Mouse (Mus musculus) stomach, embryonic 14.5 days (tissue): ENCODE data around the gene Def6. TPM values are rescaled to one million over a fixed set of nuclear protein-coding genes. Genes with fewer than 3 reads are reported as not detected.

Source experiments
- ATAC-seq: fragments of 200-750 bp; cut with Nextera tagmentation; 2 replicates; pipeline ENCODE4 v1.8.0; 2017; ENCODE audit warnings: low read depth, moderate TSS enrichment; ENCODE audit not compliant: insufficient number of reproducible peaks, insufficient read depth, low FRiP score
- H3K27ac ChIP-seq: fragments of 300-500 bp; sonication (generic); 2 replicates; pipeline ENCODE4 v1.5.1; 2014; ENCODE audit warnings: mild to moderate bottlenecking, low read length, moderate library complexity, mixed read lengths
- H3K27me3 ChIP-seq: fragments of 300-500 bp; sonication (generic); 2 replicates; pipeline ENCODE4 v1.6.1; 2014; ENCODE audit warnings: low read length, control low read depth, mixed read lengths; ENCODE audit not compliant: control insufficient read depth, insufficient read depth
- H3K36me3 ChIP-seq: fragments of 300-500 bp; sonication (generic); 2 replicates; pipeline ENCODE4 v1.6.1; 2014; ENCODE audit warnings: mild to moderate bottlenecking, control low read depth, low read length, moderate library complexity, mixed read lengths; ENCODE audit not compliant: control insufficient read depth, insufficient read depth
- H3K4me1 ChIP-seq: fragments of 300-500 bp; sonication (generic); 2 replicates; pipeline ENCODE4 v1.6.1; 2014; ENCODE audit warnings: low read length, control low read depth, mixed read lengths; ENCODE audit not compliant: control insufficient read depth, insufficient read depth
- H3K4me2 ChIP-seq: fragments of 300-500 bp; sonication (generic); replicated peaks from 2 replicates; pipeline ENCODE4 v1.6.1; 2014; ENCODE audit warnings: low read depth, low read length, control low read depth
- H3K4me3 ChIP-seq: fragments of 300-500 bp; sonication (generic); 2 replicates; pipeline ENCODE4 v1.5.1; 2014; ENCODE audit warnings: low read depth, low read length, control low read depth
- H3K9ac ChIP-seq: fragments of 300-500 bp; sonication (generic); replicated peaks from 2 replicates; pipeline ENCODE4 v1.6.1; 2014; ENCODE audit warnings: low read depth, mild to moderate bottlenecking, control low read depth, low read length, moderate library complexity, mixed read lengths
- H3K9me3 ChIP-seq: fragments of 300-500 bp; sonication (generic); 2 replicates; pipeline ENCODE4 v1.6.1; 2016; ENCODE audit warnings: low read depth, low read length, control low read depth; ENCODE audit not compliant: control insufficient read depth
- WGBS: fragments of 180-500 bp; shearing (Covaris S2); extraction: QIAGEN DNeasy Blood & Tissue Kit; methylation state at CpG from one replicate; pipeline ENCODE4 v1.1.7; 2014; 5-methylcytosine and 5-hydroxymethylcytosine counted together
- polyA plus RNA-seq: library from polyadenylated mRNA; unstranded; fragments of >200 nt; fragmentation: Nextera tagmentation; extraction: Ambion mirVana; gene quantifications from 2 replicates; pipeline ENCODE4 v1.2.1, GENCODE M21; 2014

Def6 gene
- polyA plus RNA-seq, 1 experiment from 2014 or later: 4.1 TPM

DNA sequence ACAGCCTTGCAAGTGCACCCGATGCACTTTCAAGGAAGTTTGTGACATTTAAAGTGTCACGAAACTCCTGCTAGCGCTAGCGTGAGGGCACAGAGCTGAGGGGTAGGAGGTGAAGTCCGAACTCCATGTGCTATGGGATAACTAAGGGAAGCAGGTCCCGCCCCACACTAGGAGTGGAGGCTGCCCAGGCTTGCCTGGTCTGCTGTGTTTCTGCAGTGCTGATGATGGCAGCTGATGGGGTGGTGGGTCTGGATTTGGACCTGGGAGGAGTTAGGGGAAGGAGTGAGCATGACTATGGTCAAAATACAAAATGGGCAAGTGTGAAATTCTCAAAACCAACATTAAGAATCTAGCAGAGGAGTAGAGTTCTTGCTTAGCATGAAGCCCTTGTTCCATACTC, 22.9 kb downstream of the Def6 start:
- H3K4me3 ChIP-seq: no peak overlapping the region
- no peak overlapping the region for H3K4me2 ChIP-seq
- H3K4me1 ChIP-seq: peaks cover 9% of the 10 kb centered on the region; the same call in 1 of the 2 replicates
- no peak overlapping the region for H3K9ac ChIP-seq
- H3K27me3 ChIP-seq: no peaks in the 10 kb centered on the region
- ATAC-seq: no peak
- WGBS: 72% methylated on average over 6 of the region's 6 CpGs
- no peak overlapping the region for H3K27ac ChIP-seq
- no peaks in the 10 kb centered on the region for H3K36me3 ChIP-seq
- no peaks in the 10 kb centered on the region for H3K9me3 ChIP-seq

DNA sequence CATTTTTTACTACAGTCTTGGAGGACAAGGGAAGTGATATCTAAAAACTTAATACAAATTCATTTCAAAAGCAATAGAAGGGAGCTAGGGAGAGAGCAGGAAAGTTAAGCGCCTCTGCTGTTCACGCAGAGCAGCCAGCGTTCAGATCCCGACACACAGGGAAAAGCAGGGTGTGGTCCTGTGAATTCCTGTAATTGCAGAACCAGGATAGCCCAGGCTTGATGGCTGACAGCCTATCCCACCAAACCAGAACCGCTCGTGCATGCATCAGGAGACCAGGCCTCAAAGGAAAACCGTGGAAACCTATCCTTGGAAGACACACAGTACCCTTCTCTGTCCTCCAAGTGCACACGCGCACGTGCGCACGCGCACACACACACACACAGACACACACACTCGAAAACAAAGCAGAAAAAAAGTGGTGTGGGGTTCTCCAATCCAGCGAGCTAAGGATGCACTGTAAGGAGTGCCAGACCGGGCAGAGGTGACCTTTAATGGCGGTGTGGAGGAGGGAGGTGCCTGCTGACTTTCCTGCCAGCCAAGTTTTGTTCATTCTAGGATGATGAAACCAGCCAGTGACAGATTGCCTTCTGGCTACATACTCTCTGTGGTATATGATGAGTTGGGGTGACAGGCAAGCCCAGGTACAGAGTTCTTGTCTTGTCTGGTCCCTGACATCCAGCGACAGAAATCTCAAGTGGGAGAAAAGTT, 23.6 kb downstream of the Def6 start:
- H3K27ac ChIP-seq: no peak overlapping the region
- no peak for ATAC-seq
- H3K36me3 ChIP-seq: no peaks in the 10 kb centered on the region
- no peaks in the 10 kb centered on the region for H3K27me3 ChIP-seq
- H3K9ac ChIP-seq: no peak overlapping the region
- no peak overlapping the region for H3K4me3 ChIP-seq
- peaks cover 9% of the 10 kb centered on the region; the same call in 1 of the 2 replicates for H3K4me1 ChIP-seq
- H3K9me3 ChIP-seq: no peaks in the 10 kb centered on the region
- no peak overlapping the region for H3K4me2 ChIP-seq
- 85% methylated on average over 18 of the region's 18 CpGs for WGBS

DNA sequence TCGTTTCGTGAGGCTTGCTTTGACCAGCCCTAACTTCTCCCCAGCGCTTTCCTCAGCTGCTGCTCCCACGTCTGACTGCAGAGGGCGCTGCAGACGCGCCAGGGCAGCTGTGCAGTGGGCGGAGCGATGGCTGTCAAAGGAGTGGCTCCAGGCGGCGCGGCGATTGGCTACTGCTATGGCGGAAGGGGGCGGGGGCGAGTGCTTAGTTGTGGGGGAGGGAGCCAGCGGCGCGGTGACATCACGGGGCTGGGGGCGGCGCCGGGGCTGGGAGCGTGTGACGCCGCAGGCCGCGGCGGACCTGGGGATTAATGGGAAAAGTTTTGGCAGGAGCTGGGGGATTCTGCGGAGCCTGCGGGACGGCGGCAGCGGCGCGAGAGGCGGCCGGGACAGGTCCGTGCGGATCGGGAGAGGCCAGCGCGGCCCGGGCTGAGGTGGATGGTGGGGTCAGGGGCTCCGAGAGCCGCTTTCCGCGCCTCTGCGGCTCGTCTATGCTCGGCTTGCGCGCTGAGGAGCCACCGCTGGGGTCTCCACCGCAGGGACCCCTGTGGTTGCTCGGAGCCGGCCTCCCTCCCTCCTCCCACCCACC, 25.0 kb downstream of the Def6 start, which contains the start of gene Ppard:
Gene Ppard (plus strand): TSS at position 226 of the 586 bp plus-strand sequence.
- H3K4me1 ChIP-seq: peaks cover 9% of the 10 kb centered on the region; the same call in 1 of the 2 replicates
- H3K27me3 ChIP-seq: no peaks in the 10 kb centered on the region
- H3K4me3 ChIP-seq: peak within 1 kb of the TSS; percentile 74
- peak within 1 kb of the TSS; percentile 88 for H3K4me2 ChIP-seq
- no peaks in the 10 kb centered on the region for H3K9me3 ChIP-seq
- peak within 1 kb of the TSS; percentile 79 for H3K9ac ChIP-seq
- under 1% methylated on average over 57 of the region's 57 CpGs for WGBS
- ATAC-seq: peak; percentile 92
- no peaks in the 10 kb centered on the region for H3K36me3 ChIP-seq
- peak within 1 kb of the TSS; percentile 73; the same call in 1 of the 2 replicates for H3K27ac ChIP-seq

DNA sequence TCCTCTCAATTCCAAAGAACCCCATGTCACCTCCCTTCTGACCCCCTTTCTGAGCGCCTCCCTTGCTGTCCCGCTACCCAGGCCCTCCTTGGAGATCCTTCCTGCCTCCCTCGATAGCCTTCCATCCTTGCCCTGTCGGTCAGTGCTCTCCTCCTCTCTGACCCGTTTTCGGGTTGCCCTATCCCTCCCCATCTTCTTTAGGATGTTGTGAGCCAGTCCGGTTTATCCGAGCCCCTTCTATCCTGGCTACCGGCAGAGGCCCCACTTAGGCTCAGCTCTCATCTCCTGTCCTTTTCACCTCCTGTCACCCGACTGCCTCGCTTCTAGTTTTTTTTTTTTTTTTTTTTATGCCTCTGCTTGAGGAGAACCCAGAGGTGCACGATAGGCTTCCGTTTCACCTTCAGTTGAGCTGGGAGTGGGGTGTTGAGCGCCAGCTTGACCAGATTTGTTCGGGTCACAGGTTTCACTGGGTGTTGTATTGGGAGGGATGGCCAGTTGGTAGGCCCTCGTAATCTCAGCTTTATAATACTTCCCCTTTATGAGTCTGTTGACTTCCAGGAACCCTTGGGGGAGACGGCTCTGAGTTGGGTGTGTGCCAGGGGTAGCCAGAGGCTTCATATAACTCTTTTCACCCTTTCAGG, 25.6 kb downstream of the Def6 start:
- no peaks in the 10 kb centered on the region for H3K27me3 ChIP-seq
- no peaks in the 10 kb centered on the region for H3K9me3 ChIP-seq
- H3K4me1 ChIP-seq: peaks cover 9% of the 10 kb centered on the region; the same call in 1 of the 2 replicates
- peak overlapping the region; percentile 79 for H3K9ac ChIP-seq
- H3K4me3 ChIP-seq: peak overlapping the region; percentile 74
- H3K27ac ChIP-seq: peak overlapping the region; percentile 73; the same call in 1 of the 2 replicates
- ATAC-seq: no peak
- no peaks in the 10 kb centered on the region for H3K36me3 ChIP-seq
- 8% methylated on average over 16 of the region's 17 CpGs for WGBS
- peak overlapping the region; percentile 88 for H3K4me2 ChIP-seq

- Histone ChIP-seq H3K4me3 (no peak overlapping the region), H3K36me3 (no peaks in the 10 kb centered on the region; the same call in 1 of the 2 replicates), H3K4me2 (no peak overlapping the region), H3K9ac (no peak overlapping the region), H3K9me3 (no peaks in the 10 kb centered on the region), H3K27ac (no peak overlapping the region), H3K27me3 (no peaks in the 10 kb centered on the region), H3K4me1 (peaks cover 9% of the 10 kb centered on the region; the same call in 1 of the 2 replicates)
- WGBS: 85% methylated on average over 5 of the region's 5 CpGs
- ATAC-seq: no peak
These were observed 27.1 kb downstream of the Def6 start for GRCm38 (mm10) chr17:28234641-28235040.

DNA sequence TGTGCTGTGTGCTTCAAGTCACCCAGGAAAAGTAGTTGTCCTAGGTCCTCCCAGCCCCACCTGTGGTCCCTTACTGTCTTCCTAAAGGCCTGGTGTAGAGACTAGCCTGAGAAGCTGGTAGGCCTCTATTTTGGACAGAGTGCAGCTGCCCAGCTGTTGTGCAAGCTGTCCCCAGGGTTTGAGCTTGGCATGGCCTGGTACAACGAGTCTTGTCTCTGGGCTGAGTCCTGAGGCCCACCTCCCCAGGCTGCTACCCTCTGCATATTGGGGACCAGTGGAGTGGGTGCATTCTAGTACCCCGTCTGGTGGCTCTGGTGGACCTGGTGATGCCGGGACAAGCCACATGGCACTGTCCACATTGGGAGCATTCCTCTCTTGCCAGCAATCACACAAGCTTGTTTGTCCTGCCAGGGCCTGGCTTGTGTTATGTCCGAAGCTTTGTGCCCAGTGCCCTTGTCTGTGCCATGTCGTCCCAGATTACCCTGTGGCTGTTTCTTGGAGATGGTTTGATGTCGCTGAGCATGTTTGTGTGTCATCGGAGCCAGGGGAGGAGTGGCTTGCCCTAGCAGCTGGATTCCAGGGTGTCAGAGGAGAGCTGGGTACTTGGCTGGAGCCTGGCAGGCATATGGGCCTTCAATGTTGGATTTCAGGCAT, 28.5 kb downstream of the Def6 start:
- H3K4me3 ChIP-seq: no peak overlapping the region
- H3K4me1 ChIP-seq: peaks cover 9% of the 10 kb centered on the region; the same call in 1 of the 2 replicates
- H3K36me3 ChIP-seq: no peaks in the 10 kb centered on the region; the same call in 1 of the 2 replicates
- H3K27me3 ChIP-seq: no peaks in the 10 kb centered on the region
- no peaks in the 10 kb centered on the region for H3K9me3 ChIP-seq
- H3K27ac ChIP-seq: no peak overlapping the region
- no peak overlapping the region for H3K9ac ChIP-seq
- WGBS: 80% methylated on average over 7 of the region's 7 CpGs
- H3K4me2 ChIP-seq: no peak overlapping the region
- no peak for ATAC-seq

GRCm38 (mm10) chr17:28236636-28237015, 29.0 kb downstream of the Def6 start:
- H3K27ac ChIP-seq: no peak overlapping the region
- ATAC-seq: no peak
- no peak overlapping the region for H3K9ac ChIP-seq
- H3K9me3 ChIP-seq: no peaks in the 10 kb centered on the region
- H3K27me3 ChIP-seq: no peaks in the 10 kb centered on the region
- no peaks in the 10 kb centered on the region; the same call in none of the 2 replicates for H3K36me3 ChIP-seq
- WGBS: 83% methylated on average over 4 of the region's 4 CpGs
- H3K4me2 ChIP-seq: no peak overlapping the region
- peaks cover 9% of the 10 kb centered on the region; the same call in 1 of the 2 replicates for H3K4me1 ChIP-seq
- H3K4me3 ChIP-seq: no peak overlapping the region

- H3K9ac ChIP-seq: no peak overlapping the region
- H3K9me3 ChIP-seq: no peaks in the 10 kb centered on the region
- no peak overlapping the region for H3K4me3 ChIP-seq
- no peak for ATAC-seq
- 90% methylated on average over 5 of the region's 5 CpGs for WGBS
- no peak overlapping the region for H3K27ac ChIP-seq
- H3K27me3 ChIP-seq: no peaks in the 10 kb centered on the region
- H3K36me3 ChIP-seq: no peaks in the 10 kb centered on the region; the same call in none of the 2 replicates
- no peak overlapping the region for H3K4me2 ChIP-seq
- H3K4me1 ChIP-seq: peaks cover 12% of the 10 kb centered on the region; the same call in 1 of the 2 replicates
These were observed 29.8 kb downstream of the Def6 start for GRCm38 (mm10) chr17:28237362-28237761.
